Mouse (Mus musculus) frontal cortex, adult 2 months (tissue): ENCODE measurements around the gene Tbc1d16. TPM values are rescaled to one million over a fixed set of nuclear protein-coding genes. Genes with fewer than 3 reads are reported as not detected.

Experiments used
- polyA plus RNA-seq: library from polyadenylated mRNA; depleted of rRNA; stranded (reverse); fragments of >200 nt; gene quantifications from 2 replicates; pipeline ENCODE4 v1.2.3, GENCODE M21; 2012; rRNA removed

Tbc1d16 gene
- polyA plus RNA-seq, 1 experiment = 20.6 TPM

Other genes starting within 250 kb of the Tbc1d16 start
- gene Enpp7, start 240.3 kb downstream of the Tbc1d16 start, polyA plus RNA-seq = 0.08 and 0.10 TPM in 2 replicates
- gene Cbx2, start 205.5 kb downstream of the Tbc1d16 start, polyA plus RNA-seq = 2.8 and 3.3 TPM in 2 replicates
- gene Cbx8, start 187.5 kb downstream of the Tbc1d16 start, polyA plus RNA-seq = 6.9 and 7.6 TPM in 2 replicates
- gene Cbx4, start 142.3 kb downstream of the Tbc1d16 start, polyA plus RNA-seq = 45.4 and 46.4 TPM in 2 replicates
- gene Ccdc40, start 73 bp upstream of the Tbc1d16 start, polyA plus RNA-seq = 1.7 and 1.9 TPM in 2 replicates
- gene Gaa, start 39.4 kb upstream of the Tbc1d16 start, polyA plus RNA-seq = 182 and 207 TPM in 2 replicates
- gene Eif4a3, start 71.6 kb upstream of the Tbc1d16 start, polyA plus RNA-seq = 98.0 and 109 TPM in 2 replicates
- gene Card14, start 79.3 kb upstream of the Tbc1d16 start, polyA plus RNA-seq = 0.15 and 0.32 TPM in 2 replicates
- gene Sgsh, start 127.0 kb upstream of the Tbc1d16 start, polyA plus RNA-seq = 5.0 and 5.8 TPM in 2 replicates
- 5.9 and 6.6 TPM in 2 replicates for gene Slc26a11, start 127.1 kb upstream of the Tbc1d16 start, polyA plus RNA-seq
- gene Rnf213, start 164.6 kb upstream of the Tbc1d16 start, polyA plus RNA-seq = 8.9 and 9.1 TPM in 2 replicates